Mouse (Mus musculus): ENCODE measurements around the gene Zscan21.
"Not testable (repeated sequence)": the region's sequence is repeated elsewhere in the genome, so short reads cannot be mapped to it uniquely, and the experiment has no call there.

The Zscan21 gene

DNA sequence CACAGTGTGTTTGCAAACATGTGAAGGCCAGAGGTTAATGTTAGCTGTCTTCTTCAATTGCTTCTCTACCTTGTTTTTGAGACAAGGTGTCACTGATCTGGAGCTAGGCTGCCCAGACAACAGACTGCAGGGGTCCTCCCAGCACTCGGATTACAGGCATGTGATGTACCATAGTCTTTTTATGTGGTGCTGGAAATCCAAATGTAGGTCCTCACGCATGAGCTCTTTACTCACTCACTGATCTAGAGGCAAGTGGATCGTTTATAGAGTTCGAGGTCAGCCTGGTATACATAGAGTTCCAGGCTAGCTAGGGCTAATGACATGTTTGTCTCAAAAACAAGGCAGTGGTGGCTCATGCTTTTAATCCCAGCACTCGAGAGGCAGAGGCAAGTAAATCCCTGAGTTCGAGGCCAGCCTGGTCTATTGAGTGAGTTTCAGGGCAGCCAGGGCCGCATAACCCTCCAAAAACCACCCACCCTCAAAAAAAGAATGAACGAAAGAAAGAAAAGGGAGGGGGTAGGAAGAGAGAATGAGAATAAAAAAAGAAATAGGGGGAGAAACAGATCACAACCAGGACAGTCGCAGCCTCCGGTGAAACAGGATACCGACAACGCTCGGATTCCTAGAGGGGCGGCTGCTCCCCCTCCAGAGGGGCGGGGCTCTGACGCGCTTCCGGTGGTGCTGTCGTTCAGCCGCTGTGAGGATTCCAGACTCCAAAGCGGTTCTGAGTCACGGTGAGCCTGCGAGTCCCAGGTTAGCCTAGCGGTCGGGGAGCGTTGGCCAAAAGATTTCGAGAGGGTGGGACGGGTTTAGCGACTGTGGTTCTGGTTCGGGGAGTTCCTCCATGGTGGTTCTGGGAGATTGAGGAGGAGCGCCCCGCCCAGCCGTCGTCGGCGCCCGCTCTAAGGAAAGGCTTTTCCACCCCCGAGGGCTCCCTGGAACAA lies at the start of gene Zscan21:
Gene Zscan21 (plus strand): TSS at position 649 of the 944 bp plus-strand sequence.
- peak; percentile 94 for DNase-seq (ENCODE audit: low spot score)

DNA sequence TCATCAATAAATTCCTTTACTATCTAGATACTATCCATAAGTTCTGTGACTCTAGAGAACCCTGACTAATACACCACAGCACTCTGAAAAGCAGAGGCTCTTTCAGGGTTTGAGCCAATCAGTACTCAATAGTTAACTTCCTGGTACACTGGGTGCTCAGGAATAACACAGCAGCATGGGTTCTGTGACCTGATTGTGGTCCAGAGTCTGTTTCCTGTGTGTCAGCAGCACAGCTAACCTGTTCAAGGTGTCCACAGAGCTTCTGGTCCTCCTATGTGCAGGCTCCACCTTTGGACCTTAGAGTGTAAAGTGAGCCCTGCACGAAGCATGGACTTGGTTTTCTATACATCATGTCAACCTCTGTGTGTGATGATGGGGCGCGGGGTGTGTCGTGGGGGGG lies 42.9 kb upstream of the Zscan21 start:
- DNase-seq (ENCODE audit: low spot score) = no peak

DNA sequence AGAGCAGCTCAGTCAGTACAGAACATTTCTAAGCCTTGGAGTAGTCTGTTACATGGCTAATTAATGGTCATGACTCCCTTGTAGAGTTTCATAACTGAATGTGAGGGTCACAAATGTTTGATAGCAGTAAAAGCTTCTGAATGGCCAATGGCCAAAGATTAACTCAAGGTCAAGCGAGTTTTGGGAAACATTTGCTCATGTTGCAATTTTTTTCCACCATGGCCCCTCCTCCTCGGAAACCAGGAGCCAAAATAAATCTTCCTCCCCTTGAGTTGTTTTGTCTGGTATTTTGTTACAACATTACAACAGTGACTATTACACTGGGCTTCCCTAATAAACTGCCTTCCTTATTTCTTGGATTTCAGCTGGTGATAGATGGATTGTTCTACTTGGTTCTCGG lies 41.0 kb upstream of the Zscan21 start:
- DNase-seq (ENCODE audit: low spot score) = no peak

DNA sequence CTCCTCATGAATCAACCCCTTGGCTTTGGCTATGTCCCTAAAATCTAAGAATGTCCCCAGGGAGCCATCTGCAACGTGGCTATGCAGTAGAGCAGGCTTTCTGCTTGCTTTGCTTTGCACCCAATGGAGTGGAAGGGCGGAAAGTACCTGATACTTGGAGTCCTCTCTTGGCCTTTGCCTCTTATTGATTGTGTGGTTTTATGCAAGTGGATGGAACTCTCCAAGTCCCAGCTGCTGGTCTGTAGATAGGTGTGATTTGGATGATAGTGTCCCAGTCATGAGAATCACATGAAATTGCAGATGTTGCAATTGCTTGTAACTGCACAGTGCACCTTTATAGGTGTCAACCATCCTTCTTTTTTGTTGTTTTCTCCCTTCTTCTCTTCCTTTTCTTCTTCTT lies 40.6 kb upstream of the Zscan21 start:
- DNase-seq (ENCODE audit: low spot score) = no peak

DNA sequence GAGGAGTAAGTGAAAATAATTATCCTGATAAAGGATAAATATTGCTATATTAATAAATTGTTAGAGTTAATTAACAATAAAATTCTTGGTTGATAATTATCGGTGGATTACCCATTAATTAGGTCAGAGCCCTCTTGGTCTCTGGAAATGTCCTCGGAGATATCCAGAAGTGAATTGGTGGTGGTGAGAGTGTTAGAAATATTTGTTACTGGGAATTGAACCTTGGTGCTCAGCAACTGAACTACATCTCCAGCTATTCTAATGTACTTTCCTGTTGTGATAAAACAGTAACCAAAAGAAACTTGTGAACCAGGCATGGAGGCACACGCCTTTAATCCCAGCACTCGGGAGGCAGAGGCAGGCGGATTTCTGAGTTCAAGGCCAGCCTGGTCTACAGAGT lies 36.2 kb upstream of the Zscan21 start:
- no peak for DNase-seq (ENCODE audit: low spot score)

DNA sequence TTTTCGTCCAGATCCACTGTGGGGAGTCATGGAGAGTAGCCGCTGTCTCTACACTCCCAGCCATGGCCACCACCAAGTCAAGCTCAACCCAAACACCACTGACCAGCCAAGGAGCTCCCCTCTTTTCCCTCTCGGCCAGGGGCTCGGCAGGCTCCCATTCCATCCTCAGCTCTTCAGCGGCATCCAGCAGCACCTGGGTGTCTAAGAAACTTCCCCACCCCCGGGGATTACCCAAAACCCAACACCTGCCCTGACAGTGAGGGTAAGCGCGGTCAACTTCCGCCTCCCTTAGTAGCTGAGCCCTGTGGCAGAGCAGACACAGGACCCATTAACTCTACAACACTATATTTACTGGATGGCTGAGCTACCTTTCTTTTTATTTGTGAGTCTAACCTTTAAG lies 35.3 kb upstream of the Zscan21 start:
- no peak for DNase-seq (ENCODE audit: low spot score)

DNA sequence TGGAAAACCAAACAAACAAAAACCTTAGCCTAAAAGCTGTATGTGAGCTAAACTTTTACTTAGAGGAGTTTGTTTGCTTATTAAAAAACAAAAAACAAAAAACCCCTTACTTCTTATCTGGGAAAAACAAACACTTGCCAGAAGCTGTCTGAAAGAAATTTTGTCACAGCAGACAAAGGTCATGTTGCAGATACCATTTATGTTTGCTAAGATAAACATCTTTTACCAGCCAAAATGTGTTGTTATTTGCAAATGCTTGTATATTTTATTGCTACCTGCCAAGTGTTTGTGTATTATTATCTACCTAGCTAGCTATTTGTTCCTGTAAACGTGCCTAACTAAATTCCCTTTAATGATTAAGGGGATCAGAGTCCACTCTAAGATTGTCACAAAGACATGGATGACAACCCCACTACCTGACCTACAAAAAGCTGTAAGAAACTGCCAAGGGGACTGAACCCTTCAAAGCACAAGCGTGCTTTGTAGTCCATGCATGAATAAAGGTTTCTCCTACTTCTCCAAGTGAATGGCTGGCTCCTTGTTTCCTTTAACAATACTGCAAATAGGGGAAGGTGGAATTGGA lies 33.3 kb upstream of the Zscan21 start:
- DNase-seq (ENCODE audit: low spot score) = no peak

DNA sequence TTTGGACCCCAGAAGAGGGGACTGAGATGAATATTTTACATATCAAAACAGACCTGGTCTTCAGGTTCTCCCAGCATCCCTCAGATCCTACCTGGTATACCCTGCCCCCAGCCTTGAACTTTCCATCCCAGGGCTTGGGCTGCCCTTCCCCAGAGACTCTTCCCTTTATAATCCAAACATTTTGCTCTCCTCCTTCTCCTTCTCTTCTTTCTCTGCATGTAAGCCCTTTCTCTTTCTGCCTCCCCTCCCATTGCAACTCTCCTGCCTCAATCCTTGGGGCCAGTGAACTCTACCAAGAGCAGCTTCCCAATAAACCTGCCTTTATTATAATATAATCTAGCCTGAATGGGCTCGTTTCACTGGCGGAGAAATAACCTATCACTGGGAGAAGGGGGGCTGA lies 32.8 kb upstream of the Zscan21 start:
- DNase-seq (ENCODE audit: low spot score) = no peak

DNA sequence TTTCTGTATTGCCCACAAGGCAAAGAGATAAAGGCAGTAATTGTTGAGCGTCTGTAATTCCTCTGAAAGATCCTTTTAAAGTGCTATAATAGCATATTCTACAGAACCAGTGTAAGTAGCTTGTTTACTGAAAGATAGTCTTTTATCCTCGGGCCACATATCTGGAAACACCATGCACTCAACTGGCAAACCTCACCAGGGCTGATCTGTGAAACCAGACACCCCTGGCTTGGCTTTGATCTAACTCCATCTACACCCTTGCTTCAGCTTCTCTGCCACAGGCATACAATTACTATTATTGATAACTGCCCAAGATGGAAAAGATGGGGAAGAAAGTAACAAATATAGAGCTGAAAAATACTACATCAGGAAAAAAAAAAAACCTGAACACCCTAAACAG lies 32.2 kb upstream of the Zscan21 start:
- DNase-seq (ENCODE audit: low spot score) = no peak

DNA sequence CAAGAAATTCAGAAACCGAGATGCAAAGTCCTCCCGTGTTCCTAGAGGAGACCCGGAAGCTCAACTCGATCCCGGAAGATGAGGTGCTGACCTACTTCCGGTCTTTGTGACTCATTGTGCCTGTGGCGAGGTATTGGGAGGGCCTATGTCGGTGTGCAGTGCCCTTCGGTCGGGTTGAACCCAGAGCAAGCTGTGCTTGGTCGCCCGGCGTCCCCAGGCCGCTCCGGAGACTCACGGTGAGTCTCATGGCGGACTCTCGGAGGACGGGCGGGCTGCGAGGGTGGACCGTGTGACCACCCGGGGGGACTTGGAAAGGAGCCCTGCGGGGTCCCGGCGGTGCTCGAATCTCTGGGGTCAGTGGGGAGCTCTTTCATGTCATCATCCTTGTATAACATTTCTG lies 31.7 kb upstream of the Zscan21 start, which contains the start of gene Zkscan1:
Gene Zkscan1 (plus strand): TSS at position 89 of the 400 bp plus-strand sequence.
- DNase-seq (ENCODE audit: low spot score) = peak; percentile 93

DNA sequence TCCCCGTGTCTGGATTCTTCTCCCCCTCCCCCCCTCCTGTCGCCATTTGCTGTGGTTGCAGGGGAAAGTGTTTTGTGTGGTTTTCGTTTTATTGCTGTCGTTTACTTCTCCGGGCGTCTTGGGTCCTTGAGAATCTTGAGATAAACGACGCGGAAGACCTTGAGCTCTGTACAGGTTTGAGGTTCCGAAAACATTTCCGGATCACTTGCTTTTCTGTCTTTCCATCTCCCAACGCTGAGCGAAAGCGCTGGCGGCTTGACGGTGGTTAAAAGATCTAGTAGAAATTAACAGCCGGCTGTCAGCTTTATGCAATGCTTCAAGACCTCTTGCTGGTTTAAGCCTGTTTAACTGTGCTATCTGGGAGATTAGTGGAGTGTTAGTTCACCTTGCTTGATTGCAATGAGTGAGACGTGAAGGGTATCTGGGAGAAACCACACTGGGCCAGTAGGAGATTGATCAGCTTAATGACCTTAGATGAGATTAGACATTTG lies 31.2 kb upstream of the Zscan21 start:
- no peak for DNase-seq (ENCODE audit: low spot score)

DNA sequence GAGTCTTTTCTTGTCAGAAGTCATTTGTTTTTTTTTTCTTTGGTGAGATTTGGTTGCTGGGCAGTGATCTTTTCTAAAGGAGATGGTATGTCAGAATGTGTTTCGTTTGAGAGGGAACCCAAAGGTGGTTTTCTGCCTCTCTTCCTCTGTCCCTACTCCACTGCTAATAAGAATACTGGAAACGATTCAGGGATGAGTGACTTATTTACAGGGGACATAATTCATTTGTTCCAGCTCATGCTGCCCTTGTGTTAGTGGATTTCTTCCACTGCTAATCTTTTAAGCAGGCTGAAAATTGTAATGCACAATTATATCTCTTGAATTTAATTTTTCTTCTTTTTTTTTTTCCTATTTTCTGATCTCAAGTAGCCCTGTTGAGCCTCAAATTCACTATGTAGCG lies 29.9 kb upstream of the Zscan21 start:
- no peak for DNase-seq (ENCODE audit: low spot score)

DNA sequence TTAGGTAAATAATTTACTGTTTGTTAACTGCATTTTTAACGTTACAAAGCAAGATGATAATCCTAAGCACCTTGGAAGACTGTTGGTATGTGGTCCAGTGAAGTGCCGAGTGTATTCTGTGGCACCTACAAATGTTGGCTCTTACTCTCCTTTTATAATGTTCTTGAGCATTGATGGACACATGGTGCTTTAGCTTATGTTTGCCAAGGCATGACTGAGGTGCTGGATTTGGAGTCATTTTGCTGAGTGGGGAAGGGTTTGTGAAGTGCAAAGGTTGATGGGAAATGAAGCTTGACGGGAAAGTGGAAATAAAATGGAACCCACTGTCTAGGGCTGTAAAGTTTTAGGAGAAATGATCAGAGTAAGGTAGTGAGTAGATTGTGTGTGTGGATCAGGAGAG lies 28.3 kb upstream of the Zscan21 start:
- no peak for DNase-seq (ENCODE audit: low spot score)

DNA sequence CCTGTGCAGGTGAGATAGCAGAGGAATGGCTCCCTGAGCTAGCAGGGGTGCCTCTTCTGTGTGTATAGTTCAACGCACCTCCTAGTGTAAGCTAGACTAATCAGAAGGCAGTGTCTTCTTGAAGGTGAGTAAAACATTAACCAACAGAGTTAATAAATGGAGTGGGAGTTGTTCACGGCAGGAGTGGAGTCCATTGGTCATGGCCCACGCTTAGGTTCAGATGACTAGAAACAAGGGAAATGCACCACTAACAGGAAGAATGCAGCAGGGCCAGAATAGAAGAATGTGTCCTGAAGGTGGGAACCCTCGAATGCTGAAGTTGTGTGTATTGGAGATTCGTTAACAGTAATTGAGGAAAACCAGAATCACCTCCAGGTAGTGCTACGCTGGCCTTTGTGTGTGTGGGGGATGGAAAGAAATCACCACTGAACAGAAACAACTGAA lies 27.6 kb upstream of the Zscan21 start:
- no peak for DNase-seq (ENCODE audit: low spot score)

DNA sequence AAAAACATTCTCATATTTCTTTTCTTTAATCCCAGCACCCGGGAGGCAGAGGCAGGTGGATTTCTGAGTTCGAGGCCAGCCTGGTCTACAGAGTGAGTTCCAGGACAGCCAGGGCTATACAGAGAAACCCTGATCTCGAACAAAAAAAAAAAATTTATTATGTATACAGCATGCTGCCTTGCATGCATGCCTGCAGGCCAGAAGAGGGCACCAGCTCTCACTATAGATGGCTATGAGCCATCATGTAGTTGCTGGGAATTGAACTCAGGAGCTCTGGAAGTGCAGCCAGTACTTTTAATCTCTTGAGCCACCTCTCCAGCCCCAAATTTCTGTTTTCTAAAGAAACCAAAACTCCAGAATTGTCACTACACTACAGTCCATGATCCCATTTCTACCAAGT lies 26.4 kb upstream of the Zscan21 start:
- DNase-seq (ENCODE audit: low spot score) = no peak

DNA sequence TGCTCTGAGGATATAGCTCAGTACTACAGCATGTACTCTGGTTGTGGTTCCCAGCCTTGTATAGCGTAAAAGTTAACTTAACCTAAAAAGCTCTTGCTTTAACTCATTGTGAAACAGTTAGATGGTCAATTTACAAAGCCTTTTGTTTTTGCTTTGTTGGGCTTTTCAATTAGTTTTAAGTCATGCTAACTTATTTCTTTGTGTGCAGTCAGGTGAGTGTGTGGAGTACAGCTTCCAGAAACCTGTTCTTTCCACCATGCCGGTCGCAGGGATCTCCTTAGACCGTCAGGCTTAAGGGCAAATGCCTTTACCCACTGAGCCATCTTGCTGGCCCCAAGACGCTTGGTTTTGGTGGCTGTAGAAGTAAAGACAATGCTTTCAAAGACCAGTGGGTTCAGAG lies 26.0 kb upstream of the Zscan21 start:
- DNase-seq (ENCODE audit: low spot score) = no peak

DNA sequence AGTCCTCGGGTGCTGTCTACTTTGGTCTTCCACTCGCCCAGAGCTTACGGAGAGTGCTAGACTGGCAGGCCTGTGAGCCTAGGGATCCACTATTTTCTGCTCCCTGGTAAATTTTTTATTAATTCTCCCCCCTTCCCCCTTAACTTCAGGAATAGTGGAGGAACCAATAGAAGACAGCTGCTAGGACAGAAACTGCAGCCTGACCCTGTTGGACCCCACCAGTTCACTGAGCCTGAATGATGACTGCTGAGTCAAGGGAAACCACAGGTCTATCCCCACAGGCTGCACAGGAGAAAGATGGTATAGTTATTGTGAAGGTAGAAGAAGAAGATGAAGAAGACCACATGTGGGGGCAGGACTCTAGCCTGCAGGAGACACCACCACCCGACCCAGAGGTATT lies 23.9 kb upstream of the Zscan21 start:
- DNase-seq (ENCODE audit: low spot score) = no peak

DNA sequence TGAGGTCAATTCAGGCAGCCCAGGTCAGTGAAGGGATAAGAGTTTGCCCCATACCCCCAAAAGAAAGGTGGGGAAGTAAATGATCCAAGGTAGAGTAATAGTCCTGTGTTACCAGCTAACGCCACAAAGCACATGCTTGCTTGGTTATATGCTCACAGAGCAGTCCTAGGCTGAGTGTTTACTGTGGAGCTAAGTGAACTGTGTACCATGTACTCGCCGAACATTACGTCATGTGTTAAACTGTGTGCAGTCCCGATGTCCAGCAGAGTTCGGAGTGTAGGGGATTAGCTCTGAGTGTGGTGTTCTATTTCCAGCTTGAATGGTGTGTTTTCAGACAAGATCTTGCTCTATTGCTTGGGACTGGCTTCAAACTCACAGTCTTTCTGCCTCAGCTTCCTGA lies 22.2 kb upstream of the Zscan21 start:
- no peak for DNase-seq (ENCODE audit: low spot score)

DNA sequence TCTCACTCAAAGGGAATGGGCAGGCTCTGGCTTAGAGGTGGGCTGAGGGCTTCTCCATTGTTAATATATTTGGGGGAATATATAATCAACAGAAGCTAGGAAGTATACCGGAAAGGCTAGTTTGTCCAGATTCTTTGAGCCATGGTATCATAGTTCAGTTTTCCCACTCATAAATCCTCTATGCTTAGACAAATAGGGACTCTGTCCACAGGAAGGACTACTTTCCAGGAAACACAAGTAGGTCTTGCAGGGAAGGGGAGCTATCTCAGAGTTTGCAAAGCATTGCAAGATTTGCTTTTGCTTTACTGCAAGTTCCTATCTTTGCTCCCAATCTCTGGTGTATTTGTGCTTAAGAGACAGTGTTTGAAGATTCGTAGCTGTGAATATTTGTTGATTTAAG lies 11.7 kb upstream of the Zscan21 start:
- DNase-seq (ENCODE audit: low spot score) = no peak

DNA sequence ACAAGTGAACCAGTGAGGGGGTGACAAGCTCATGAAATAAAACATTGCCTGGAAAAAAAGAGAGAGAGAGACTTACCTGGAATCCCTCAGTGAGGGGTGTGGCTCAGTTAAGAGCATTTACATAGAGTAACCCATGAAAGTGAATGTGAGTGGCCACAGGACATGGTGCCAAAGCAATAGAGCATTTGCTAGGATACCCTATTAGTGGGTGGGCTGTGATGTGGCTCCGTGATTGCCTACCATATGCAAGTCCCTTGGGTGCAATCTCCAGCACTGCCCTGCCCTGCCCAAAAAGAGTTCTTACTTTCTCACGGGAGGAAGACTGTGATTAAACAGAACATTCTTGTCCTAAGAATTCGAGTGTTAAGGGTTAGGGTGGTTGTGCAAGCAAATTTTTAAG lies 9.6 kb upstream of the Zscan21 start:
- no peak for DNase-seq (ENCODE audit: low spot score)

DNA sequence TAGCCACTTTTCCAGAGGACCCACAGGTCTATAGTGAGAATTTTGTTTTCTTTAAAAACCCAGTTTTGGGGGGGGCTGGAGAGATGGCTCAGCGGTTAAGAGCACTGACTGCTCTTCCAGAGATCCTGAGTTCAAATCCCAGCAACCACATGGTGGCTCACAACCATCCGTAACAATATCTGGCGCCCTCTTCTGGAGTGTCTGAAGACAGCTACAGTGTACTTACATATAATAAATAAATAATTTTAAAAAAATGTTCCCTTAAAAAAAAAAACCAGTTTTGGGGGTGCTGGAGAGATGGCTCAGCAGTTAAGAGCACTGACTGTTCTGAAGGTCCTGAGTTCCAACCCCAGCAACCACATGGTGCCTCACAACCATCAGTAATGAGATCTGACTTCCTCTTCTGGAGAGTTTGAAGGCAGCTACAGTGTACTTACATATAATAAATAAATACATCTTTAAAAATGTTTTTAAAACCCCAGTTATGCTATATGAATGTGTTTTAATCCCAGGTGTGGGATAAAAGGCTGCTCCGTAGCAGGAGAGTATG lies 6.8 kb upstream of the Zscan21 start:
- not testable (repeated sequence) for DNase-seq (ENCODE audit: low spot score)

DNA sequence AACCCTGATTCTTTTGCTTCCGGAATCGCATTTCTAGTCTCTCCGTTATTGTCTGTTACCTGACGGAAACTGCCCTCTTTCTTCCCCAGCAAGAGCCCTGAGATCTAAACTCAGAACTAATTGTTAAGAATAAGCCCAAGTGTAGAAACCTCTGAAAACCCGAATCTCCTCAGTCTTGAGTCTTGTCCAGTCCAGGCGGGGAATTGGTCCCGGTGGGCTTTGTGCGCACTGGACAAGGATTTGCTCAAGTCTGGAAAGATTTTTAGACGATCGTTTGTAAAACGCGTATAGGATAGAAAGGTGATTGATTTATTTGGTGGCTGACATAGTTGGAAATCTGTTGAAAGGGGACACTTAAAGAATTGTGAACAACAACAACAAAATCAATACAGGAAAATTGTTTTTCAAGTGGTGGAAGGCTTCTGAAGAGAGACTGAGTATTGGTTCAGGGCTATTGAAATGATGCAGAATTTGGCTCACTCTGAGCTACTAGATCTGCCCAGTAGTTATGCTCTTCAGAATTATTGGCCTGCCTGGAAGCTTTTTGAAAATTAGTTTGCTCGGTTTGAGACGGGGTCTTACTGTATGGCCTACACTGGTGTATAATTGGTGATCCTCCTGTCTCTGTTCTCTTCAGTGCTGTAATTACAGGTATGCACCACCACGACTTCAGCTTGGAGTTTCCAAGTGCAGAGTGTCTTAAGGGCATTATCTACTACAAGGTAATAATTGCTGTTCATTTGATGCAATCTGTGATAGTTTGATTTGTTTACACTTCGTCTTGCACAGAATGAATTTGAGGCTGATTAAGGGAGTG lies 704 bp downstream of the Zscan21 start:
- DNase-seq (ENCODE audit: low spot score) = peak; percentile 27
